Mouse (Mus musculus): ENCODE results near the gene Fmnl2. TPM values are rescaled to one million over a fixed set of nuclear protein-coding genes. Genes with fewer than 3 reads are reported as not detected.

The Fmnl2 gene
- polyA plus RNA-seq, 1 experiment = 2.8 TPM

DNA sequence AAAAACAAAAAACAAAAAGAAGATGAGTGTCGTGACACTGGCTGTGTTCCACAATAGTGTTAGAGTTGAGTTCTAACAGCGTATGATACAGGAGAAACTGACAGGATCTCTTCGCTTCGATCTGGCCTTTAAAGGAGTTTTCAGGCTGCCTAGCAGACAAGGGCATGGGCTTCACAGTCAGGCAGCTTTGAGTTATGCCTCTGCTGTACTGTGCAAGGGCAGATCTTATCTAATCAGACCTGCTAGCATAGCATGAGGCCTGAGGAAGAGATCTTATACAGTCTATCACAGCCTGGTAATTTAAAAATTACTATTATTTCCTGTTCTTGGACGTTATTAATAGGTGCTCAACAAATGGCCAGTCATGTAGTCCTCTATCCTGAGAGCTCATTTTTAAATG is 86.9 kb downstream of the Fmnl2 start:
- no peak for TF ChIP-seq REST (IDR thresholded peaks at IDR 0.05; ENCODE audit: insufficient read depth, insufficient read length)
- TF ChIP-seq CEBPB (IDR thresholded peaks at IDR 0.05; ENCODE audit: insufficient read depth, poor library complexity, severe bottlenecking) = no peak
- TF ChIP-seq TCF12 (IDR thresholded peaks at IDR 0.05; ENCODE audit: insufficient read depth, poor library complexity, severe bottlenecking) = no peak
- TF ChIP-seq POLR2A (IDR thresholded peaks at IDR 0.05; ENCODE audit: insufficient read length, low read depth) = no peak
- TF ChIP-seq POLR2AphosphoS2 (IDR thresholded peaks at IDR 0.05; ENCODE audit: insufficient read length, low read depth) = no peak
- no peak for TF ChIP-seq SRF (IDR thresholded peaks at IDR 0.05; ENCODE audit: control insufficient read depth, insufficient read length, low read depth)
- TF ChIP-seq MYOD1 (IDR thresholded peaks at IDR 0.05; ENCODE audit: control insufficient read depth in 1 of 3, insufficient read length in 2 of 3, low read depth in 2 of 3) = no peak
- TF ChIP-seq TCF3 (IDR thresholded peaks at IDR 0.05; ENCODE audit: insufficient read length, low read depth) = no peak
- TF ChIP-seq E2F4 (IDR thresholded peaks at IDR 0.05; ENCODE audit: insufficient read depth) = no peak
- no peak for TF ChIP-seq MAX (IDR thresholded peaks at IDR 0.05; ENCODE audit: low read depth)
- no peak for TF ChIP-seq MYOG (IDR thresholded peaks at IDR 0.05; ENCODE audit: control insufficient read depth in 1 of 3, insufficient read depth in 1 of 3, insufficient read length in 2 of 3, low read depth in 2 of 3)
- TF ChIP-seq USF1 (IDR thresholded peaks at IDR 0.05; ENCODE audit: low read depth) = no peak
- H3K36me3 ChIP-seq (ENCODE audit: control insufficient read depth, insufficient read depth) = no peaks in the 10 kb centered on the region
- H3K4me2 ChIP-seq (ENCODE audit: low read depth) = no peak overlapping the region
- no peaks in the 10 kb centered on the region for H3K27me3 ChIP-seq (ENCODE audit: control insufficient read depth, insufficient read depth, insufficient read length)
- no peaks in the 10 kb centered on the region for H3K79me2 ChIP-seq (ENCODE audit: control insufficient read depth, insufficient read depth)
- H3K4me3 ChIP-seq = no peak overlapping the region
- H3ac ChIP-seq (ENCODE audit: control insufficient read depth, insufficient read length) = no peak overlapping the region

DNA sequence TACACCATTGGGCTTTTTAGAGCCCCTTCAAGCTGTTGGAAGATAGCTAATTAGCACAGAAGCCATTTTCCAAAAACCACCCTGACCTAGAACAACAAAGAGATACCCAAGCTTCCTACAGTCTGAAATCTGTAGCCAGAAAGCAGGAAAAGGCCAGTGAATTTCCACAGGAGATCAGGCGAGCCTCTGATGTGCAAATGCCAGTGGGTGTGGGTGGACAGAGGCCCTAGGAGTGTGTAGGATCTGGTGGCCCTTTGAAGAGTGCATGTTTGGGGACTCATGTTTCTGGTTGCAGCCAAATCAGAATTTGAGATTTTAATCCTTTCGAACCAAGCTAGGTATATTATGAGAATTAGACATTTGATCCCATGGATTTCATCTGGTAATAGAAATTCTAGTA is 88.4 kb downstream of the Fmnl2 start:
- Histone ChIP-seq H3K27me3 (ENCODE audit: control insufficient read depth, insufficient read depth, insufficient read length) (no peaks in the 10 kb centered on the region), H3K4me2 (ENCODE audit: low read depth) (no peak overlapping the region), H3K36me3 (ENCODE audit: control insufficient read depth, insufficient read depth) (no peaks in the 10 kb centered on the region), H3K79me2 (ENCODE audit: control insufficient read depth, insufficient read depth) (no peaks in the 10 kb centered on the region), H3ac (ENCODE audit: control insufficient read depth, insufficient read length) (no peak overlapping the region), H3K4me3 (no peak overlapping the region)
- TF ChIP-seq USF1 (IDR thresholded peaks at IDR 0.05; ENCODE audit: low read depth) (no peak), TCF12 (IDR thresholded peaks at IDR 0.05; ENCODE audit: insufficient read depth, poor library complexity, severe bottlenecking) (no peak), MYOG (IDR thresholded peaks at IDR 0.05; ENCODE audit: control insufficient read depth in 1 of 3, insufficient read depth in 1 of 3, insufficient read length in 2 of 3, low read depth in 2 of 3) (no peak), SRF (IDR thresholded peaks at IDR 0.05; ENCODE audit: control insufficient read depth, insufficient read length, low read depth) (no peak), E2F4 (IDR thresholded peaks at IDR 0.05; ENCODE audit: insufficient read depth) (no peak), MAX (IDR thresholded peaks at IDR 0.05; ENCODE audit: low read depth) (no peak), CEBPB (IDR thresholded peaks at IDR 0.05; ENCODE audit: insufficient read depth, poor library complexity, severe bottlenecking) (no peak), POLR2A (IDR thresholded peaks at IDR 0.05; ENCODE audit: insufficient read length, low read depth) (no peak), MYOD1 (IDR thresholded peaks at IDR 0.05; ENCODE audit: control insufficient read depth in 1 of 3, insufficient read length in 2 of 3, low read depth in 2 of 3) (no peak), REST (IDR thresholded peaks at IDR 0.05; ENCODE audit: insufficient read depth, insufficient read length) (no peak), TCF3 (IDR thresholded peaks at IDR 0.05; ENCODE audit: insufficient read length, low read depth) (no peak), POLR2AphosphoS2 (IDR thresholded peaks at IDR 0.05; ENCODE audit: insufficient read length, low read depth) (no peak)

DNA sequence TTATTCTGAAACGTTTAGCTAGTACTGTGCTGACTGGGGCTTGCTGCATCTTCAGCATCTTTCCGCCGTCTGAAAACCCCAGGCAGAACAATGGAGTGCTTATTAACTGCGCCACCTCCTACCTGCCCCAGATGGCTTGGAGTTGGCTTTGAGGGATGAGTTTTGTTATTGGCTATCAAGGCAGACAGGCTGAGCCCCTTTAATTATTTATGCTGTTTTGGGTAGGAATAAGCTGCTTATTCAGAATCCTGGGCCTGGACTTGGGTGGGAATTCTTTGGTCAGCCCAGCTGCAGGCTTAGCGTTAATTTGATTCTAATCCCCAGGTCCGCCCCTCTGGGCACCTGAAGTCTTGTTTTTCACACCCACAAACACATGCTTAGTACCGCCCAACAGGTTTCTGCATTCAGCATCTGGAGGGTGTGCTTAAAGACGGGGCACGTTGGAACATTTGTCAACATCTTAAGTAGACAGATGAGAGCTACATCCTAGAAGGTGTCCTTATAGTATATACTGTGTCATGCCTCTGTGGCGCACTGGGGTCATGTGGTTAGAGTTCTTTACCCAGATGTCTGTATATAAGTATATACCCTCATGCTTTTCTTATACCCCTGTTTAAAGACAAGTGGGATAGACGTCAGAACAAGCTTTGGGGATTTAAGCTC is 89.0 kb downstream of the Fmnl2 start:
- Histone ChIP-seq H3K79me2 (ENCODE audit: control insufficient read depth, insufficient read depth) (no peaks in the 10 kb centered on the region), H3K36me3 (ENCODE audit: control insufficient read depth, insufficient read depth) (no peaks in the 10 kb centered on the region)

GRCm38 (mm10) chr2:52948406-52948805 is 90.7 kb downstream of the Fmnl2 start:
- no peaks in the 10 kb centered on the region for H3K36me3 ChIP-seq (ENCODE audit: control insufficient read depth, insufficient read depth)
- no peak overlapping the region for H3ac ChIP-seq (ENCODE audit: control insufficient read depth, insufficient read length)
- H3K27me3 ChIP-seq (ENCODE audit: control insufficient read depth, insufficient read depth, insufficient read length) = no peaks in the 10 kb centered on the region
- H3K79me2 ChIP-seq (ENCODE audit: control insufficient read depth, insufficient read depth) = no peaks in the 10 kb centered on the region
- no peak overlapping the region for H3K4me2 ChIP-seq (ENCODE audit: low read depth)
- TF ChIP-seq USF1 (IDR thresholded peaks at IDR 0.05; ENCODE audit: low read depth) (no peak), POLR2AphosphoS2 (IDR thresholded peaks at IDR 0.05; ENCODE audit: insufficient read length, low read depth) (no peak), E2F4 (IDR thresholded peaks at IDR 0.05; ENCODE audit: insufficient read depth) (no peak), CEBPB (IDR thresholded peaks at IDR 0.05; ENCODE audit: insufficient read depth, poor library complexity, severe bottlenecking) (no peak)
- H3K4me3 ChIP-seq = no peak overlapping the region

More for the DNA sequence above, 89.0 kb downstream of the Fmnl2 start:
- H3K27me3 ChIP-seq (ENCODE audit: control insufficient read depth, insufficient read depth, insufficient read length) = no peaks in the 10 kb centered on the region
- no peak overlapping the region for H3K4me2 ChIP-seq (ENCODE audit: low read depth)
- H3K4me3 ChIP-seq = no peak overlapping the region
- no peak overlapping the region for H3ac ChIP-seq (ENCODE audit: control insufficient read depth, insufficient read length)
- TF ChIP-seq USF1 (IDR thresholded peaks at IDR 0.05; ENCODE audit: low read depth) (no peak), POLR2AphosphoS2 (IDR thresholded peaks at IDR 0.05; ENCODE audit: insufficient read length, low read depth) (no peak), TCF3 (IDR thresholded peaks at IDR 0.05; ENCODE audit: insufficient read length, low read depth) (no peak), SRF (IDR thresholded peaks at IDR 0.05; ENCODE audit: control insufficient read depth, insufficient read length, low read depth) (no peak), REST (IDR thresholded peaks at IDR 0.05; ENCODE audit: insufficient read depth, insufficient read length) (no peak), E2F4 (IDR thresholded peaks at IDR 0.05; ENCODE audit: insufficient read depth) (no peak), POLR2A (IDR thresholded peaks at IDR 0.05; ENCODE audit: insufficient read length, low read depth) (no peak), CEBPB (IDR thresholded peaks at IDR 0.05; ENCODE audit: insufficient read depth, poor library complexity, severe bottlenecking) (no peak), MYOG (IDR thresholded peaks at IDR 0.05; ENCODE audit: control insufficient read depth in 1 of 3, insufficient read depth in 1 of 3, insufficient read length in 2 of 3, low read depth in 2 of 3) (no peak), MAX (IDR thresholded peaks at IDR 0.05; ENCODE audit: low read depth) (no peak), TCF12 (IDR thresholded peaks at IDR 0.05; ENCODE audit: insufficient read depth, poor library complexity, severe bottlenecking) (no peak), MYOD1 (IDR thresholded peaks at IDR 0.05; ENCODE audit: control insufficient read depth in 1 of 3, insufficient read length in 2 of 3, low read depth in 2 of 3) (no peak)

Data from myocyte (in vitro differentiated cells).